Mouse (Mus musculus) heart, postnatal 0 days (tissue): Measurements from ENCODE around the gene 9930104L06Rik.

Experiments used
- CTCF ChIP-seq: IDR thresholded peaks from 2 replicates; pipeline ENCODE4 v1.5.1; 2016; ENCODE audit warnings: antibody characterized with exemption, control low read depth, low read depth
- EP300 ChIP-seq: IDR thresholded peaks from 2 replicates; pipeline ENCODE4 v1.6.1; 2016; ENCODE audit warnings: antibody characterized with exemption, low read depth

DNA sequence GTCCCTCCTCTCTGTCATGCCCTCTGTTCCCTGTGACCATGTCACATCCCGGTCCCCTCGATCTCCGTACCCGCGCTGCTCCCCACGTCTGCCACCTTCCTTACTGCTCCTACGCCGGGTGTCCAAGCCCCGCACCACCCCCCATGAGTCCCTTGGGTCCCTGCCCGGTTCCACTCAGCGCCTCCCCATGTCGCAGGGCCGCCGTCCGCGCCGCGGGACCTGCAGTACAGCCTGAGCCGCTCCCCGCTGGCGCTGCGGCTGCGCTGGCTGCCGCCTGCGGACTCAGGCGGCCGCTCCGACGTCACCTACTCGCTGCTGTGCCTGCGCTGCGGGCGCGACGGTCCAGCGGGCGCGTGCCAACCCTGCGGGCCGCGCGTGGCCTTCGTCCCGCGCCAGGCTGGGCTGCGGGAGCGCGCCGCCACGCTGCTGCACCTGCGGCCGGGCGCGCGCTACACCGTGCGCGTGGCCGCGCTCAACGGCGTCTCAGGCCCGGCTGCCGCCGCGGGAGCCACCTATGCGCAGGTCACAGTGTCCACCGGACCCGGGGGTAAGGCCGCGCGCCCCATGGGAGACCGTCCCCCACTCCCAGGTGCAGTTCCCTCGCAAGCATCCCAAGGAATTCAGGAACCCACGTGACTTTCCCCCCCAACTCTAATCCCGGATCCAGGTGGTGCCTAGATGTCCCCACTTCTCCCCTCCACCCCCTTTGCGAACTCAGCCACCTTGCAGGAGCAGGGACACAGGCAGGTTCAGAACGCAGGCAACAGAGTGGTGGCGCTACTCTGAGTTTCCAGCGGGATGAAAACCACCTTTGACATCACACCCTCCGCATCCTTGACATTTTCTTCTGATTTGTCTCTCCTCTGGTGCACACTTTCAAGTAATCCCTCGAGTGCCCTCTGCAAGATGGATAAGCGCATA, 42.1 kb upstream of the 9930104L06Rik start:
- TF ChIP-seq CTCF (no peak), EP300 (no peak)
